Mouse (Mus musculus): ENCODE data around the gene Abhd4. TPM values are rescaled to one million over a fixed set of nuclear protein-coding genes. Genes with fewer than 3 reads are reported as not detected.

Abhd4 gene
- polyA plus RNA-seq, 1 experiment from 2014 or later = 51.7 TPM

GRCm38 (mm10) chr14:54219256-54219655, 34.7 kb upstream of the Abhd4 start:
- Histone ChIP-seq H3K9ac (ENCODE audit: low read length) (no peak overlapping the region), H3K27me3 (ENCODE audit: control insufficient read depth, insufficient read depth, low read length) (no peaks in the 10 kb centered on the region), H3K4me1 (ENCODE audit: control insufficient read depth, insufficient read depth, low read length) (0 out of 2 replicates have a peak, but pooled peaks cover 3% of the 10 kb centered on the region), H3K9me3 (replicated peaks; ENCODE audit: control insufficient read depth, low read length) (no peaks in the 10 kb centered on the region), H3K4me2 (ENCODE audit: low read depth, low read length) (no peak overlapping the region), H3K36me3 (ENCODE audit: control insufficient read depth, insufficient read depth, low read length) (no peaks in the 10 kb centered on the region), H3K4me3 (replicated peaks; ENCODE audit: low read length) (no peak overlapping the region), H3K27ac (ENCODE audit: low read length) (no peak overlapping the region)
- 46% methylated on average over 8 of the region's 8 CpGs for WGBS
- no peak for ATAC-seq (ENCODE audit: insufficient read depth, low FRiP score)

GRCm38 (mm10) chr14:54219849-54220248, 34.1 kb upstream of the Abhd4 start:
- no peak for ATAC-seq (ENCODE audit: insufficient read depth, low FRiP score)
- no peak overlapping the region for H3K9ac ChIP-seq (ENCODE audit: low read length)
- no peaks in the 10 kb centered on the region for H3K27me3 ChIP-seq (ENCODE audit: control insufficient read depth, insufficient read depth, low read length)
- H3K4me1 ChIP-seq (ENCODE audit: control insufficient read depth, insufficient read depth, low read length) = 0 out of 2 replicates have a peak, but pooled peaks cover 7% of the 10 kb centered on the region
- no peak overlapping the region for H3K4me2 ChIP-seq (ENCODE audit: low read depth, low read length)
- H3K4me3 ChIP-seq (replicated peaks; ENCODE audit: low read length) = no peak overlapping the region
- 50% methylated on average over 7 of the region's 7 CpGs for WGBS
- H3K9me3 ChIP-seq (replicated peaks; ENCODE audit: control insufficient read depth, low read length) = no peaks in the 10 kb centered on the region
- H3K27ac ChIP-seq (ENCODE audit: low read length) = no peak overlapping the region
- no peaks in the 10 kb centered on the region for H3K36me3 ChIP-seq (ENCODE audit: control insufficient read depth, insufficient read depth, low read length)

- ATAC-seq (ENCODE audit: insufficient read depth, low FRiP score) = no peak
- Histone ChIP-seq H3K27me3 (ENCODE audit: control insufficient read depth, insufficient read depth, low read length) (no peaks in the 10 kb centered on the region), H3K9me3 (replicated peaks; ENCODE audit: control insufficient read depth, low read length) (no peaks in the 10 kb centered on the region), H3K4me2 (ENCODE audit: low read depth, low read length) (no peak overlapping the region), H3K27ac (ENCODE audit: low read length) (no peak overlapping the region), H3K4me1 (ENCODE audit: control insufficient read depth, insufficient read depth, low read length) (0 out of 2 replicates have a peak, but pooled peaks cover 10% of the 10 kb centered on the region), H3K4me3 (replicated peaks; ENCODE audit: low read length) (no peak overlapping the region), H3K9ac (ENCODE audit: low read length) (no peak overlapping the region), H3K36me3 (ENCODE audit: control insufficient read depth, insufficient read depth, low read length) (no peaks in the 10 kb centered on the region)
- 68% methylated on average over 8 of the region's 8 CpGs for WGBS
These were observed 33.1 kb upstream of the Abhd4 start for GRCm38 (mm10) chr14:54220726-54221494.

GRCm38 (mm10) chr14:54221641-54222040, 32.3 kb upstream of the Abhd4 start:
- no peak overlapping the region for H3K9ac ChIP-seq (ENCODE audit: low read length)
- no peaks in the 10 kb centered on the region for H3K9me3 ChIP-seq (replicated peaks; ENCODE audit: control insufficient read depth, low read length)
- no peak overlapping the region for H3K4me2 ChIP-seq (ENCODE audit: low read depth, low read length)
- no peak overlapping the region for H3K27ac ChIP-seq (ENCODE audit: low read length)
- peaks cover 12% of the 10 kb centered on the region; the same call in 1 of the 2 replicates for H3K4me1 ChIP-seq (ENCODE audit: control insufficient read depth, insufficient read depth, low read length)
- no peak for ATAC-seq (ENCODE audit: insufficient read depth, low FRiP score)
- no peaks in the 10 kb centered on the region for H3K36me3 ChIP-seq (ENCODE audit: control insufficient read depth, insufficient read depth, low read length)
- 94% methylated on average over 6 of the region's 6 CpGs for WGBS
- no peak overlapping the region for H3K4me3 ChIP-seq (replicated peaks; ENCODE audit: low read length)
- H3K27me3 ChIP-seq (ENCODE audit: control insufficient read depth, insufficient read depth, low read length) = no peaks in the 10 kb centered on the region

- H3K36me3 ChIP-seq (ENCODE audit: control insufficient read depth, insufficient read depth, low read length) = no peaks in the 10 kb centered on the region
- no peaks in the 10 kb centered on the region for H3K9me3 ChIP-seq (replicated peaks; ENCODE audit: control insufficient read depth, low read length)
- no peak overlapping the region for H3K27ac ChIP-seq (ENCODE audit: low read length)
- peaks cover 18% of the 10 kb centered on the region for H3K4me1 ChIP-seq (ENCODE audit: control insufficient read depth, insufficient read depth, low read length)
- no peak overlapping the region for H3K4me3 ChIP-seq (replicated peaks; ENCODE audit: low read length)
- no peaks in the 10 kb centered on the region for H3K27me3 ChIP-seq (ENCODE audit: control insufficient read depth, insufficient read depth, low read length)
- no peak overlapping the region for H3K4me2 ChIP-seq (ENCODE audit: low read depth, low read length)
- no peak for ATAC-seq (ENCODE audit: insufficient read depth, low FRiP score)
- no peak overlapping the region for H3K9ac ChIP-seq (ENCODE audit: low read length)
- WGBS = 79% methylated on average over 8 of the region's 8 CpGs
These were observed 31.7 kb upstream of the Abhd4 start for GRCm38 (mm10) chr14:54222289-54222727.

- H3K4me2 ChIP-seq (ENCODE audit: low read depth, low read length) = no peak overlapping the region
- no peak overlapping the region for H3K27ac ChIP-seq (ENCODE audit: low read length)
- H3K9ac ChIP-seq (ENCODE audit: low read length) = no peak overlapping the region
- whole genome bisulfite sequencing = 55% methylated on average over 13 of the region's 13 CpGs
- no peaks in the 10 kb centered on the region for H3K36me3 ChIP-seq (ENCODE audit: control insufficient read depth, insufficient read depth, low read length)
- H3K4me3 ChIP-seq (replicated peaks; ENCODE audit: low read length) = no peak overlapping the region
- H3K4me1 ChIP-seq (ENCODE audit: control insufficient read depth, insufficient read depth, low read length) = peaks cover 27% of the 10 kb centered on the region
- H3K27me3 ChIP-seq (ENCODE audit: control insufficient read depth, insufficient read depth, low read length) = no peaks in the 10 kb centered on the region
- ATAC-seq (ENCODE audit: insufficient read depth, low FRiP score) = no peak
- H3K9me3 ChIP-seq (replicated peaks; ENCODE audit: control insufficient read depth, low read length) = no peaks in the 10 kb centered on the region
These were observed 30.5 kb upstream of the Abhd4 start for GRCm38 (mm10) chr14:54223315-54224063.

GRCm38 (mm10) chr14:54224064-54224417, 29.9 kb upstream of the Abhd4 start:
- 82% methylated on average over 5 of the region's 5 CpGs for WGBS
- Histone ChIP-seq H3K9me3 (replicated peaks; ENCODE audit: control insufficient read depth, low read length) (no peaks in the 10 kb centered on the region), H3K4me3 (replicated peaks; ENCODE audit: low read length) (no peak overlapping the region), H3K27ac (ENCODE audit: low read length) (no peak overlapping the region), H3K9ac (ENCODE audit: low read length) (no peak overlapping the region), H3K4me2 (ENCODE audit: low read depth, low read length) (no peak overlapping the region), H3K36me3 (ENCODE audit: control insufficient read depth, insufficient read depth, low read length) (no peaks in the 10 kb centered on the region), H3K4me1 (ENCODE audit: control insufficient read depth, insufficient read depth, low read length) (peaks cover 30% of the 10 kb centered on the region), H3K27me3 (ENCODE audit: control insufficient read depth, insufficient read depth, low read length) (no peaks in the 10 kb centered on the region)
- ATAC-seq (ENCODE audit: insufficient read depth, low FRiP score) = no peak

GRCm38 (mm10) chr14:54224484-54225467, 29.2 kb upstream of the Abhd4 start:
- no peaks in the 10 kb centered on the region for H3K36me3 ChIP-seq (ENCODE audit: control insufficient read depth, insufficient read depth, low read length)
- H3K4me3 ChIP-seq (replicated peaks; ENCODE audit: low read length) = no peak overlapping the region
- no peaks in the 10 kb centered on the region for H3K27me3 ChIP-seq (ENCODE audit: control insufficient read depth, insufficient read depth, low read length)
- 47% methylated on average over 16 of the region's 16 CpGs for WGBS
- ATAC-seq (ENCODE audit: insufficient read depth, low FRiP score) = no peak
- H3K27ac ChIP-seq (ENCODE audit: low read length) = no peak overlapping the region
- peaks cover 30% of the 10 kb centered on the region for H3K4me1 ChIP-seq (ENCODE audit: control insufficient read depth, insufficient read depth, low read length)
- no peak overlapping the region for H3K4me2 ChIP-seq (ENCODE audit: low read depth, low read length)
- no peaks in the 10 kb centered on the region for H3K9me3 ChIP-seq (replicated peaks; ENCODE audit: control insufficient read depth, low read length)
- H3K9ac ChIP-seq (ENCODE audit: low read length) = 0 out of 2 replicates have a peak overlapping the region, but pooled peaks have one; percentile 42

Data from stomach, embryonic 16.5 days (tissue).